Mouse (Mus musculus) cerebellum, adult 2 months (tissue): Measurements from ENCODE around the gene Des.

ENCODE experiments used
- CTCF ChIP-seq: fragments of 200-500 bp; IDR thresholded peaks from 2 replicates; pipeline ENCODE4 v1.5.1; 2011; ENCODE audit warnings: low read depth, mild to moderate bottlenecking, control low read depth, low read length, moderate library complexity, borderline replicate concordance; ENCODE audit not compliant: insufficient read depth
- POLR2A ChIP-seq: fragments of 200-500 bp; IDR thresholded peaks from 2 replicates; pipeline ENCODE4 v1.6.1; 2011; ENCODE audit warnings: low read length, control low read depth, borderline replicate concordance; ENCODE audit not compliant: insufficient read depth

GRCm38 (mm10) chr1:75339337-75339736 lies 20.8 kb upstream of the Des start:
- TF ChIP-seq POLR2A (no peak), CTCF (no peak)
